Mouse (Mus musculus) myocyte (in vitro differentiated cells): Measurements from ENCODE around the gene Gm20671. TPM values are rescaled to one million over a fixed set of nuclear protein-coding genes. Genes with fewer than 3 reads are reported as not detected.
"Not testable (repeated sequence)": the region's sequence is repeated elsewhere in the genome, so short reads cannot be mapped to it uniquely, and the experiment has no call there.

Source experiments
- H3K27me3 ChIP-seq: one replicate; pipeline ENCODE4 v1.6.1; 2011; ENCODE audit not compliant: control insufficient read depth, insufficient read depth, insufficient read length
- H3K36me3 ChIP-seq: one replicate; pipeline ENCODE4 v1.6.1; 2011; ENCODE audit not compliant: control insufficient read depth, insufficient read depth
- H3K4me2 ChIP-seq: one replicate; pipeline ENCODE4 v1.6.1; 2011; ENCODE audit warnings: low read depth, control low read depth
- H3K4me3 ChIP-seq: one replicate; pipeline ENCODE4 v1.5.1; 2011; ENCODE audit warnings: mild to moderate bottlenecking, control low read depth, moderate library complexity
- H3K79me2 ChIP-seq: one replicate; pipeline ENCODE4 v1.6.1; 2011; ENCODE audit not compliant: control insufficient read depth, insufficient read depth
- H3ac ChIP-seq: one replicate; pipeline ENCODE4 v1.6.1; 2011; ENCODE audit not compliant: control insufficient read depth, insufficient read length
- CEBPB ChIP-seq: IDR thresholded peaks from 2 replicates; pipeline ENCODE4 v1.6.1; 2011; ENCODE audit warnings: mild to moderate bottlenecking, moderate library complexity; ENCODE audit not compliant: poor library complexity, insufficient read depth, severe bottlenecking
- E2F4 ChIP-seq: IDR thresholded peaks from one replicate; pipeline ENCODE4 v1.6.1; 2011; ENCODE audit warnings: mild to moderate bottlenecking, control low read depth, moderate library complexity; ENCODE audit not compliant: insufficient read depth
- MAX ChIP-seq: IDR thresholded peaks from one replicate; pipeline ENCODE4 v1.6.1; 2011; ENCODE audit warnings: low read depth, mild to moderate bottlenecking, control low read depth
- MYOD1 ChIP-seq, 3 experiments: IDR thresholded peaks; one replicate each; pipeline ENCODE4 v1.6.1; 2011; ENCODE audit warnings: control low read depth in 2 of 3, low read depth in 2 of 3, mild to moderate bottlenecking in 2 of 3, moderate library complexity in 1 of 3; ENCODE audit not compliant: insufficient read length in 2 of 3, control insufficient read depth in 1 of 3
- MYOG ChIP-seq, 3 experiments: IDR thresholded peaks; one replicate each; pipeline ENCODE4 v1.6.1; 2011; ENCODE audit warnings: control low read depth in 2 of 3, low read depth in 2 of 3, mild to moderate bottlenecking in 2 of 3; ENCODE audit not compliant: insufficient read length in 2 of 3, control insufficient read depth in 1 of 3, insufficient read depth in 1 of 3
- POLR2A ChIP-seq: IDR thresholded peaks from one replicate; pipeline ENCODE4 v1.6.1; 2011; ENCODE audit warnings: low read depth, mild to moderate bottlenecking, control low read depth, moderate library complexity; ENCODE audit not compliant: insufficient read length
- POLR2AphosphoS2 ChIP-seq: IDR thresholded peaks from one replicate; pipeline ENCODE4 v1.6.1; 2011; ENCODE audit warnings: low read depth, control low read depth; ENCODE audit not compliant: insufficient read length
- REST ChIP-seq: IDR thresholded peaks from one replicate; pipeline ENCODE4 v1.6.1; 2011; ENCODE audit warnings: mild to moderate bottlenecking, control low read depth, moderate library complexity; ENCODE audit not compliant: insufficient read depth, insufficient read length
- SRF ChIP-seq: IDR thresholded peaks from one replicate; pipeline ENCODE4 v1.6.1; 2011; ENCODE audit warnings: low read depth; ENCODE audit not compliant: control insufficient read depth, insufficient read length
- TCF12 ChIP-seq: IDR thresholded peaks from one replicate; pipeline ENCODE4 v1.6.1; 2011; ENCODE audit warnings: mild to moderate bottlenecking, control low read depth; ENCODE audit not compliant: poor library complexity, insufficient read depth, severe bottlenecking
- TCF3 ChIP-seq: IDR thresholded peaks from one replicate; pipeline ENCODE4 v1.6.1; 2011; ENCODE audit warnings: low read depth, control low read depth; ENCODE audit not compliant: insufficient read length
- USF1 ChIP-seq: IDR thresholded peaks from one replicate; pipeline ENCODE4 v1.6.1; 2011; ENCODE audit warnings: low read depth, mild to moderate bottlenecking, control low read depth, moderate library complexity
- polyA plus RNA-seq: library from polyadenylated mRNA; unstranded; fragments of >200 nt; fragmentation: generic; extraction: Trizol; gene quantifications from one replicate; pipeline ENCODE4 v1.2.1, GENCODE M21; 2012; ENCODE audit warnings: missing spikeins

Gene Gm20671
- polyA plus RNA-seq, 1 experiment, result not detected

DNA sequence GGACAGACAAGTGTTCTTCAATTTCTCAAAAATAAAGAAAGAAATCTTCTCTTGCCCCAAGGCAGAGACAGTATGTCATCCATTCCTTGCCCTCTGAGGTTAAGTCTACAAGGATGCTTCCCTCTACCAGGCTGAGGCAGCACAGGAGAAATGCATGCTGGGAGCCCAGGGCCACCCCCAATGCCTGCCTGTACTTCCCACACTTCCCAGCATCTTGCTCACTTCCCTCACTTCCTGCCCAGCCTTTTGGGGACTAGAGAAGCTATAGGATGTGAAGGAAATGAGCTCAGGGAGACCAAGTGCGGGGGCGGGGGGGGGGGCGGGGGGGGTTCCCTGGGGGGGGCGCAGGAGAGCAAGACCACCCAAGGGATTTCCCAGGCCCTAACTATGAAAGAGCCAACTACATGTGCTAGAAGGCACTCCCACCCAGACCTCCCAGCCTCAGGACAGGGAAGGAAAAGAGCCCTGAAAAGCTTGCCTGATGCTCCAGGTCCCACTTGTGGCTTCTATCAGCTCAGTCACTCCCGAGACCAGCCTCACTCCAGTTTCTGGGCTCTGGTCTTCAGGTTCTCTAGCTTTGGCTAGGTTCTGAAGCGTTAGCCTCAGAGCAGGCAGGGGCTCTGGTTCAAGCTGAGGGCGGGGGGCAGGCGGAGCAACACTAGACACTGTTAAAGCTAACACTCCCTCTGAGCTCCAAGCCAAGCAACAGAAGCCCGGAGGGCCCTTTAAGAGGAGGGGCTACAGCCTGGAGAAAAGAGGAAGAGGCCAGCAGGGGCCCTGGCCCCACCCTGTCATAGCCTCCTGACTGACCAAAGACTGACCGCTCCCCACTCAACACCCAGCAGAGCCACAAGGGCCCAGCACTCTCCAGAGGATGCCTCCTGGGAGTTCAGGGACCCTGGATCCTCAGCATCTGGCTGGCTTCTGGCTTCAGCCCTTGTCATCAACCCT, 80.9 kb downstream of the Gm20671 start:
- peak; percentile 58 for TF ChIP-seq POLR2AphosphoS2
- TF ChIP-seq E2F4, result no peak
- peak; percentile 72 for TF ChIP-seq POLR2A
- Histone ChIP-seq H3K27me3 (no peaks in the 10 kb centered on the region), H3K36me3 (no peaks in the 10 kb centered on the region), H3K4me2 (peak overlapping the region; percentile 97), H3ac (peak overlapping the region; percentile 5), H3K79me2 (peaks cover 38% of the 10 kb centered on the region), H3K4me3 (peak overlapping the region; percentile 58)

DNA sequence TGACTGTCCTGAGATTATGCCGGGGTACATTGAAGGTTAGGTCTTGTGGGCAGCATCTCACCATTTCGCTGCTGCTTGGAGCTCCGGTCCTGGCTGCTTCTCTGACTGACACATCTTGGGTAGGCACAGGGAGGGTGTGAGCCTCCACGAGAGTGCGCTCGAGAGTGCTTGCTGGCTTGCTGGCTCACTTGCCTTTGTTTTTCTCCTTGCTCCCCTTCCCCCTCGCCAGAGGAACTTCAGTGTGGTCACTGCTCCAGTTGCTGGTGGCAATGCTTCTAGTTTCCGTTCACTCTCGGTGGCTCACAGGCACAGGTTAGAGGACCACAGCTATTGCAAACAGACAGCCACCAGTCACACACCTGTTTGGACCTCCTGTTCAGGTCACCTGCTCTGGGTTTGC, 84.8 kb downstream of the Gm20671 start:
- no peak overlapping the region for H3ac ChIP-seq
- H3K27me3 ChIP-seq, result no peaks in the 10 kb centered on the region
- H3K4me2 ChIP-seq, result no peak overlapping the region
- H3K36me3 ChIP-seq, result no peaks in the 10 kb centered on the region
- H3K79me2 ChIP-seq, result peaks cover 36% of the 10 kb centered on the region
- no peak for TF ChIP-seq MYOG (IDR thresholded peaks at IDR 0.05; ENCODE audit: control insufficient read depth in 1 of 3, insufficient read depth in 1 of 3, insufficient read length in 2 of 3, low read depth in 2 of 3)
- TF ChIP-seq CEBPB, result no peak
- TF ChIP-seq REST, result no peak
- TF ChIP-seq POLR2A, result no peak
- no peak for TF ChIP-seq E2F4
- no peak for TF ChIP-seq USF1
- no peak for TF ChIP-seq TCF12
- TF ChIP-seq SRF, result no peak
- no peak for TF ChIP-seq MAX
- no peak for TF ChIP-seq TCF3
- no peak for TF ChIP-seq MYOD1 (IDR thresholded peaks at IDR 0.05; ENCODE audit: control insufficient read depth in 1 of 3, insufficient read length in 2 of 3, low read depth in 2 of 3)
- no peak for TF ChIP-seq POLR2AphosphoS2
- no peak overlapping the region for H3K4me3 ChIP-seq

DNA sequence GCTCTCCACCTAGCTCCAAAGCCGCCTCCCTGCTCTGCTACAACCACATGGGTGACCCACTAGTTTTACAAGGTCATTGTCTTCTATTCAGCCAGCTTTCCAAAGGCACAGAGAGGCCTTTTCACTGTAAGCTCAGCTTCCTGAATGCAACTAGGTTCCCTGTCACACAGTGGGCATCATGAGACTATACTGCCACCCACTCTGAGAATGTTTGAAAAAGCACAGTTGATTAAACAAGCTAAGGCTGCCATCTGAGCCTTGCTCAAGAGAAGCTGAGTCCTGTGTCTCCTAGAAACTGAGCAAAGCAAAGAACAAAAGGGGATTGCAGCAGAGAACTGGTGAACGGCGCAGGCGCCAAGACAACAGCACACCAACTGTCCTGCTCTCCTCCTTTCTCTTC, 85.5 kb downstream of the Gm20671 start:
- not testable (repeated sequence) for H3K36me3 ChIP-seq, H3K4me2 ChIP-seq, H3ac ChIP-seq, H3K4me3 ChIP-seq, H3K27me3 ChIP-seq
- H3K79me2 ChIP-seq, result peaks cover 31% of the 10 kb centered on the region

GRCm38 (mm10) chr5:32740850-32741249, 86.1 kb downstream of the Gm20671 start:
- H3K36me3 ChIP-seq, H3K4me2 ChIP-seq, H3K4me3 ChIP-seq, H3K27me3 ChIP-seq, H3ac ChIP-seq: not testable (repeated sequence)
- peaks cover 31% of the 10 kb centered on the region for H3K79me2 ChIP-seq

DNA sequence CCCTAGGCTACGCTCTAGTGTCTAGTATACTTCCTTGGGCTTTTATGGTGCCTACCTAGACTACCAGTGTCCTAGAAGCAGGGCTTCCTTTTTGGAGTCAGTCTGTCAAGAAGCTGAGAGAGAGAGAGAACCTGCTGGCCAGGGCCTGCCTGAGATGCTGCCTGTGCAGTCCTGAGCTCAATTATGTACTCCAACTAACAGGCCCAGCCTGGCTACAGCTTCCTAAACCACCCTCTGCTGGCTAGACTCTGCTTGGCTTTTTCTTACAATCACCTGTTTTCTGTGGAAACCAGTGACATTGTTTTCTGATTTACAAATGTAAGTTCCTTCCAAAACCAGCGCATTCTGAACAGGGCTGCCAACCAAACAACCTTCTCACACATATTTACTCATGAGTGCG, 86.8 kb downstream of the Gm20671 start:
- H3K27me3 ChIP-seq, result no peaks in the 10 kb centered on the region
- H3K4me3 ChIP-seq, result no peak overlapping the region
- no peak overlapping the region for H3ac ChIP-seq
- no peaks in the 10 kb centered on the region for H3K36me3 ChIP-seq
- H3K79me2 ChIP-seq, result peaks cover 25% of the 10 kb centered on the region
- TF ChIP-seq MYOD1 (IDR thresholded peaks at IDR 0.05; ENCODE audit: control insufficient read depth in 1 of 3, insufficient read length in 2 of 3, low read depth in 2 of 3), result no peak
- no peak for TF ChIP-seq E2F4
- no peak for TF ChIP-seq TCF12
- no peak for TF ChIP-seq MYOG (IDR thresholded peaks at IDR 0.05; ENCODE audit: control insufficient read depth in 1 of 3, insufficient read depth in 1 of 3, insufficient read length in 2 of 3, low read depth in 2 of 3)
- TF ChIP-seq POLR2AphosphoS2, result no peak
- TF ChIP-seq TCF3, result no peak
- TF ChIP-seq MAX, result no peak
- TF ChIP-seq CEBPB, result no peak
- no peak overlapping the region for H3K4me2 ChIP-seq

- H3ac ChIP-seq, H3K4me3 ChIP-seq, H3K36me3 ChIP-seq, H3K4me2 ChIP-seq, H3K27me3 ChIP-seq, H3K79me2 ChIP-seq: not testable (repeated sequence)
Measured at GRCm38 (mm10) chr5:32736770-32737169, 90.1 kb downstream of the Gm20671 start.
